Mouse (Mus musculus): ENCODE data around the gene 3110001I22Rik.

DNA sequence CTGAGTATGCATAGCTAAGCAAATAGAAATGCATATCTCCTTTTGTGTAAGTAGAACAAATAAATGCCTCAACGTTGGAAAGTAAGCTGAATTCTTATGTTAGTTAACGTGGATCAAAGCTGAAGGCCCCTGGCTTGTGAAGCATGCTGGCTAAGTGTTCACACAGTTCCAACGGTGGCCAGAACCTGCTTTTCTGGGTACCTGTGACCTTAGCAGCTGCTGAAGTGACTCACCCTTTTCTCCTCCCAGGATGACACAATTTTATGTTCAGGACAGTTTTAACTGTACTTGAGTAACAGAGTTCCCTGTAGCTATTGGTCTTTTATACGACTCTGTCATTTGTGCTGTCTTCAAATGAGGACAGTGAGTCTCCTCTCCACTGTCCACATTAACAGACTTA, 25.8 kb upstream of the 3110001I22Rik start:
- TF ChIP-seq CTCF (IDR thresholded peaks at IDR 0.05; ENCODE audit: low read depth) (no peak), EP300 (optimal IDR thresholded peaks at IDR 0.05) (no peak)

All from stomach, postnatal 0 days (tissue).